Mouse (Mus musculus) adrenal gland, postnatal 0 days (tissue): ENCODE measurements around the gene Mrs2. TPM values are rescaled to one million over a fixed set of nuclear protein-coding genes. Genes with fewer than 3 reads are reported as not detected.

Experiments
- polyA plus RNA-seq: library from polyadenylated mRNA; unstranded; fragments of >200 nt; fragmentation: Nextera tagmentation; extraction: Ambion mirVana; gene quantifications from 2 replicates; pipeline ENCODE4 v1.2.1, GENCODE M21; 2015

The Mrs2 gene
- 7.5 and 22.5 TPM in 2 replicates for polyA plus RNA-seq

GRCm38 (mm10) chr13:25019793-25020539, at the start of gene Mrs2:
Mrs2 (minus strand) TSS chr13:25020379.

DNA sequence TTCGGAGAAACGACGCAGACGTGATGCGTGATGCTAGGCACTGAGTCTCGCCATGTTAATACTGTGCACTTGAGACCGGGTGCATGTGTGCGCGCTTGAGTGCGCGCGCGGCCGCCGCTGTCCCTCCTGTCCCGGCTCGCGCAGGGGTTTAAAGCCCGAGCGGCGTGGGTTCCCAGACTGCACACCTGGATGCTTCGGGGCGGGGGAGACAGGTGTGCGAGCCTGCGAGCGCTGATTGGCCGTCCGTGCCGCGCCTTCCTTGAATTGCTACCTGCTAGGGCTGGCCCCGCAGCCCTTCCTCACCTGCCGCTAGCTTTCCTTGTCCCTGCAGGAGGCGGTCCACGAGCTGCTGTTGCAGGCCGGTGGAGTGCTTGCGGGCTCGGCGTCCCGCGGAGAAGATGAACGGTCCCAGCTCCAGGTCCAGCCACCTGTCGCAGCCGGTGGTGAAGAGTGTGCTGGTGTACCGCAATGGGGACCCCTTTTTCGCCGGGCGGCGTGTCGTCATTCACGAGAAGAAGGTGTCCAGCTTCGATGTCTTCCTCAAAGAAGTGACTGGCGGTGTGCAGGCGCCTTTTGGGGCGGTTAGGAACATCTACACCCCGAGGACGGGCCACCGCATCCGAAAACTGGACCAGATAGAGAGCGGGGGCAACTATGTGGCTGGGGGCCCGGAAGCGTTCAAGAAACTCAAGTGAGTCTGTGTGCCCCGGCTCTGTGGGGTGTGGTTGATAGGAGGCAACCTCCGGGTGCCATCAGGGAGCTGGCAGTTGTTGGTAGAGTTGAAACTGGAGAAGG, 35.9 kb upstream of the Mrs2 start, which contains the start of gene Dcdc2a:
TSS of gene Dcdc2a (plus strand) at position 132 of the 795 bp plus-strand sequence.

GRCm38 (mm10) chr13:24942512-24943282, 77.5 kb downstream of the Mrs2 start, which contains the start of gene Gpld1:
Gpld1 (plus strand) TSS chr13:24943152.

Other genes with a start within 250 kb of the Mrs2 start
- 14.3 and 17.0 TPM in 2 replicates for gene BC005537, start 218.7 kb downstream of the Mrs2 start, polyA plus RNA-seq
- gene Acot13, start 188.8 kb downstream of the Mrs2 start, polyA plus RNA-seq, result 144 and 155 TPM in 2 replicates
- gene Tdp2, start 188.7 kb downstream of the Mrs2 start, polyA plus RNA-seq, result 34.5 and 49.6 TPM in 2 replicates
- 0.40 and 1.8 TPM in 2 replicates for gene D130043K22Rik, start 175.2 kb downstream of the Mrs2 start, polyA plus RNA-seq
- 3.4 and 5.6 TPM in 2 replicates for gene Aldh5a1, start 82.7 kb downstream of the Mrs2 start, polyA plus RNA-seq
- 1.3 and 1.6 TPM in 2 replicates for gene Gpld1, start 77.2 kb downstream of the Mrs2 start, polyA plus RNA-seq
- gene Dcdc2a, start 35.6 kb upstream of the Mrs2 start, polyA plus RNA-seq, result 0.36 and 2.1 TPM in 2 replicates